8 mouse cellular contexts compared by ENCODE assay signal in the genomic region with DNA sequence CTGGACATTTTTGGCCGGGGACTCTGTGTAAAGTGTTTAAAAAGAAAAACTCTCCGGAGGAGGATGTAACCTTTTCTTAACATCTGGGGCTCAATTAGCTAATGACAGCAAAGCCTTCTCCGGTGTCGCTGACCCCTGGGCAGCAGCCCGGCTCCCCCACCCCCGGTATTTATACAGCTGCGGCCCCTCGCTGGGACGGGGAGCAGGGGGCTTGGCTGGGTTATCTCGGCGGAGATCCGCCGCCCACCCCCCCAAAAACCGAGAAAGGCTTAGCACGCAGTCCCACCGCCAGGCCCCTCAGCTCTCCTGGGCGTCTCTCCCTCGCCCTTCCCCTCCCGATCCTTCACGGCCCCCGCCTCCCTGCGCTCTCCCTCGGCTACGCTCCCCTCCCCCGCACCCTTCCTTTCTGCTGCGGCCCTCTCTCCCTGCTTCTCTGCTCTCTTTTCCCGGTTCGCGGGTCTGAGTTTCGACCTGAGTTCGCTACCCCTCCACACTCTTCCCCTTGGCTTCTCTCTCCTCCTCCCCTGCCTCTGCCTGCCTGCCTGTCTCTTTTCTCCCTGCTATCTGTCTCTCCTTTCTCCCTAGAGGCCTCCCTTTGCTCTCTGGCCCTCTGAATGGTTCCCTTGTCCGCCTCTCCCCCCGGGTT. TPM values are rescaled to one million over a fixed set of nuclear protein-coding genes. Genes with fewer than 3 reads are reported as not detected.
DNase-seq lines count a peak whose midpoint lies in the region; ATAC-seq and TF ChIP-seq lines count a peak whose summit lies in the region.

No protein-coding gene starts in this region.

- TF ChIP-seq CTCF in intestine, postnatal 0 days (IDR thresholded peaks at IDR 0.05; ENCODE audit: low read depth) = no peak

- H3K4me2 ChIP-seq in forebrain, embryonic 14.5 days (ENCODE audit: low read length) = peak overlapping the region; percentile 59
- peak overlapping the region; percentile 96 for H3K4me2 ChIP-seq in intestine, postnatal 0 days (replicated peaks; ENCODE audit: low read depth)
- peak overlapping the region; percentile 68 for H3K4me2 ChIP-seq in stomach, embryonic 14.5 days (replicated peaks; ENCODE audit: low read depth, low read length)

- peak overlapping the region; percentile 32 for H3K4me3 ChIP-seq in forebrain, embryonic 14.5 days (ENCODE audit: low read depth, low read length)
- peak overlapping the region; percentile 47 for H3K4me3 ChIP-seq in intestine, postnatal 0 days (ENCODE audit: low read depth, low read length)
- H3K4me3 ChIP-seq in stomach, embryonic 14.5 days (ENCODE audit: low read depth, low read length) = peak overlapping the region; percentile 27

- H3K27ac ChIP-seq in forebrain, embryonic 14.5 days (ENCODE audit: low read depth, low read length) = no peak overlapping the region
- H3K27ac ChIP-seq in intestine, postnatal 0 days (ENCODE audit: low read depth, low read length) = peak overlapping the region; percentile 73; the same call in 1 of the 2 replicates
- peak overlapping the region; percentile 86 for H3K27ac ChIP-seq in stomach, embryonic 14.5 days (ENCODE audit: low read length)

- H3K27me3 ChIP-seq in forebrain, embryonic 14.5 days (replicated peaks; ENCODE audit: control insufficient read depth, insufficient read depth, low read length) = peaks cover 19% of the 10 kb centered on the region
- H3K27me3 ChIP-seq in intestine, postnatal 0 days (replicated peaks; ENCODE audit: control insufficient read depth, insufficient read depth, low read length) = 0 out of 2 replicates have a peak, but pooled peaks cover 3% of the 10 kb centered on the region
- no peaks in the 10 kb centered on the region for H3K27me3 ChIP-seq in stomach, embryonic 14.5 days (ENCODE audit: control insufficient read depth, insufficient read depth, low read length)

- H3K9me3 ChIP-seq in forebrain, embryonic 14.5 days (replicated peaks; ENCODE audit: control insufficient read depth, low read length) = no peaks in the 10 kb centered on the region
- H3K9me3 ChIP-seq in intestine, postnatal 0 days (ENCODE audit: control insufficient read depth) = no peaks in the 10 kb centered on the region
- H3K9me3 ChIP-seq in stomach, embryonic 14.5 days (ENCODE audit: control insufficient read depth, low read depth, low read length) = no peaks in the 10 kb centered on the region

- H3K9ac ChIP-seq in forebrain, embryonic 14.5 days (ENCODE audit: low read length) = peak overlapping the region; percentile 53
- H3K9ac ChIP-seq in intestine, postnatal 0 days (ENCODE audit: low read depth, low read length) = peak overlapping the region; percentile 50; the same call in 1 of the 2 replicates
- H3K9ac ChIP-seq in stomach, embryonic 14.5 days (replicated peaks; ENCODE audit: low read depth, low read length) = peak overlapping the region; percentile 34; the same call in 1 of the 2 replicates

- WGBS in forebrain, embryonic 14.5 days = 2% methylated on average over 33 of the region's 33 CpGs
- 7% methylated on average over 32 of the region's 33 CpGs for WGBS in intestine, postnatal 0 days
- 1% methylated on average over 33 of the region's 33 CpGs for WGBS in stomach, embryonic 14.5 days

- ATAC-seq in forebrain, embryonic 14.5 days = peak; percentile 58
- no peak for ATAC-seq in intestine, postnatal 0 days
- peak; percentile 12; the same call in 1 of the 2 replicates for ATAC-seq in megakaryocyte progenitor cell, adult 5-6 weeks (replicated peaks; ENCODE audit: poor library complexity)
- peak; percentile 43; the same call in 1 of the 2 replicates for ATAC-seq in stomach, embryonic 14.5 days (ENCODE audit: insufficient number of reproducible peaks, insufficient read depth, low FRiP score, low read depth)

- intact Hi-C loops in heart, postnatal 25 days (cut with DNase I) = loop anchor here (5.0 kb wide), 3 partner anchors 46 to 121 kb away; no protein-coding TSS in a partner anchor

- DNase-seq in heart, adult 11 months = peak; percentile 91
- no peak for DNase-seq in heart, postnatal 25 days (ENCODE audit: low spot score)
- peak; percentile 57 for DNase-seq in NIH3T3 (ENCODE audit: low read depth)
- peak; percentile 57 for DNase-seq in forebrain, embryonic 14.5 days (ENCODE audit: low spot score)
- no peak for DNase-seq in thymus, postnatal 10 days (ENCODE audit: low spot score in 2 of 2)

- H3K36me3 ChIP-seq in forebrain, embryonic 14.5 days (ENCODE audit: control insufficient read depth, insufficient read depth, low read length) = no peaks in the 10 kb centered on the region
- H3K36me3 ChIP-seq in intestine, postnatal 0 days (ENCODE audit: control insufficient read depth, insufficient read depth) = no peaks in the 10 kb centered on the region
- H3K36me3 ChIP-seq in stomach, embryonic 14.5 days (ENCODE audit: control insufficient read depth, insufficient read depth, low read length) = no peaks in the 10 kb centered on the region

- peaks cover 13% of the 10 kb centered on the region for H3K4me1 ChIP-seq in forebrain, embryonic 14.5 days (ENCODE audit: control insufficient read depth, insufficient read depth, low read length)
- 0 out of 2 replicates have a peak, but pooled peaks cover 8% of the 10 kb centered on the region for H3K4me1 ChIP-seq in intestine, postnatal 0 days (replicated peaks; ENCODE audit: control insufficient read depth, insufficient read depth, low read length)
- H3K4me1 ChIP-seq in stomach, embryonic 14.5 days (ENCODE audit: control insufficient read depth, insufficient read depth, low read length) = peaks cover 46% of the 10 kb centered on the region

RNA-seq across cellular contexts. Expression of gene Ephb3, which starts 42.0 kb away (rescaled TPM):
- 1 to 10 TPM; 5.4 to 6.2 TPM for total RNA-seq in heart, postnatal 25 days (2021)
- polyA plus RNA-seq in forebrain, embryonic 14.5 days (2014; fragmentation: Nextera tagmentation; extraction: Ambion mirVana) = 3.1 and 4.1 TPM in 2 replicates
- 3.9 and 4.0 TPM in 2 replicates for polyA plus RNA-seq in intestine, postnatal 0 days (2015; fragmentation: Nextera tagmentation; extraction: Ambion mirVana)
- total RNA-seq in megakaryocyte progenitor cell, adult 5-6 weeks (2015) = not detected in 2 replicates
- not detected in 2 replicates for total RNA-seq in megakaryocyte progenitor cell, adult 5-6 weeks (2017)
- 24.3 and 27.6 TPM in 2 replicates for polyA plus RNA-seq in stomach, embryonic 14.5 days (2014; fragmentation: Nextera tagmentation; extraction: Ambion mirVana)

Comparison
In these comparisons a context has a peak if more than half of its experiments do, and no peak if none do; other contexts are left out.
1. DNase-seq: peak in heart, adult 11 months (single experiment), NIH3T3 (single experiment) and forebrain, embryonic 14.5 days (single experiment); none in heart, postnatal 25 days (single experiment) and thymus, postnatal 10 days (0 of 2).
2. Peak in every context shown above with its lines, with median percentiles within 50 percentile points of each other: H3K4me2 ChIP-seq, H3K4me3 ChIP-seq and H3K9ac ChIP-seq.